Mouse (Mus musculus) urinary bladder, adult 2 months (tissue): ENCODE results near the gene Npy5r. TPM values are rescaled to one million over a fixed set of nuclear protein-coding genes. Genes with fewer than 3 reads are reported as not detected.

Source experiments
- DNase-seq: peaks from one replicate; pipeline ENCODE4 v3.0.0; 2022; ENCODE audit warnings: low spot score
- polyA plus RNA-seq: library from polyadenylated mRNA; depleted of rRNA; stranded (reverse); fragments of >200 nt; gene quantifications from 2 replicates; pipeline ENCODE4 v1.2.3, GENCODE M21; 2012; rRNA removed

The Npy5r gene
- polyA plus RNA-seq, result 0.07 TPM in 1 of 2 replicates, not detected in the other

- no peak for DNase-seq
Observed at GRCm38 (mm10) chr8:66687511-66688329, at the start of gene Npy5r. Gene Npy5r, minus strand, starts transcription at chr8:66688128.

DNA sequence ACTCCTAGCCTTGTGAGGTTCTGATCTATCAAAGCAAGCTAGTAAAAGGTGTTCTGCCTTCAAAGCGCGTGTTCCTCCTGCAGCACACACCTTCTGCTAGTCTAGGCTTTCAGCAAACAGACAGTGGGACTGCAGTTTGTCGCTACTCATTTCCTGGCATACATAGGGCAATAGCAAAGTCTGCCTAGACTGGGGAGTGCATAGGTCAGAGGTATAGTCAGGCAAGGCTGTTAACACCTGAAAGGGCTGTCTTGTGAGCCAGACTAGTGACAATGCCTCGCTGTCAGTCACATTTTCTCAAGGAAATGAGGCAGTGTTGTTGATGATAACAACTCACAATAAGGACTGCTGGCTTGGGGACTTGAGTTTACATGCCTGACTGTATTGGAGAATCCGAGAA, 44.0 kb upstream of the Npy5r start:
- no peak for DNase-seq

- no peak for DNase-seq
Observed at GRCm38 (mm10) chr8:66729446-66729845, 41.5 kb upstream of the Npy5r start.

GRCm38 (mm10) chr8:66722835-66723234, 34.9 kb upstream of the Npy5r start:
- DNase-seq, result no peak

DNA sequence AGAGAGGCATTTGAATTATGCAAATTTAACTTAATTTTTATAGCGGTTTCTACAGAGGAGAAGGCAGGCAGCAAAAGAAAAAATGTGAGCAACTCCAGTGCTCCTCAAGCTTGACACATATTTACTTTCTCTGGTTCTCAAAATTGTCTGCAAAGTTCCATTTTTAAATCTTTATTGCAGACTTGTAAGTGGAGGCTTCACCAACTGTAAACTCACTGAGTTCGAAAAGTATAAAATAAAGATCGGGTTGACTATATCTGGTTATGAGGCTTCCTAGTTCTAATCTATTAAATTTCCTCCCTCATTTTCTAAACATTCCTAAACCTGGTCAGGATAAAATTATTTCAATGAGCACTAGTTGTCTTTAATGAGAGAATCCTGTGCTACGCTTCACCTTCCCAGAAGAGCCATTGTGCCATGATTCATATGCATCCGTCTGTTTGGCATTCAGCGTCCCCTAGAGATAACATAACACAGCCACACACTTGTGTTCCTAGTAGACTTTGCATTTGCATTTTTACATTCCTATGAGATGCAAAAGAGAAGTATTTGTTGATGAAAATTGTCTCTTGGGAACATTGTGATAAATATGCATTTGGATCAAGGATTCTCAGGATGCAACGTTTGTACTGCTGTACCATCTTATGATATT, 26.5 kb upstream of the Npy5r start:
- DNase-seq, result no peak

GRCm38 (mm10) chr8:66698782-66699181, 10.9 kb upstream of the Npy5r start:
- DNase-seq, result no peak

DNA sequence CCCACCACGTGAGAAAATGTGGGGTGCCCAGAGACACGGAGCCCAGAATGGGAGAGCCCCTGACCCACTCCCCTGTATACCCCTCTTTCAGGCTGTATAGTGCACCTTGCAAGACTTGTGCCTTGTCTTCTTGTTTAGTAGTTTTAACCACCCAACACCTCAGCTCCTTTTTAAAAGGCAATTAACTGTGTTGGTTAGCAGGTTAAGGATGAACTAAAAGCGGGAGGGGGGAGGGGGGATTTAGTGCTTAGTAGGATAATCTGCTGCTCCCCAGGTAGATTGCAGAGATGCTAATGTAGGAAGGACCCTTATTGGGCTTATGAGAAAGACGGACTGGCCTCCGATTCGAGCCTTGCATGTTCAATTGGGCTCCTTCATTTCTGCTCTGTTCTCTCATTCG, 10.1 kb upstream of the Npy5r start:
- no peak for DNase-seq

DNA sequence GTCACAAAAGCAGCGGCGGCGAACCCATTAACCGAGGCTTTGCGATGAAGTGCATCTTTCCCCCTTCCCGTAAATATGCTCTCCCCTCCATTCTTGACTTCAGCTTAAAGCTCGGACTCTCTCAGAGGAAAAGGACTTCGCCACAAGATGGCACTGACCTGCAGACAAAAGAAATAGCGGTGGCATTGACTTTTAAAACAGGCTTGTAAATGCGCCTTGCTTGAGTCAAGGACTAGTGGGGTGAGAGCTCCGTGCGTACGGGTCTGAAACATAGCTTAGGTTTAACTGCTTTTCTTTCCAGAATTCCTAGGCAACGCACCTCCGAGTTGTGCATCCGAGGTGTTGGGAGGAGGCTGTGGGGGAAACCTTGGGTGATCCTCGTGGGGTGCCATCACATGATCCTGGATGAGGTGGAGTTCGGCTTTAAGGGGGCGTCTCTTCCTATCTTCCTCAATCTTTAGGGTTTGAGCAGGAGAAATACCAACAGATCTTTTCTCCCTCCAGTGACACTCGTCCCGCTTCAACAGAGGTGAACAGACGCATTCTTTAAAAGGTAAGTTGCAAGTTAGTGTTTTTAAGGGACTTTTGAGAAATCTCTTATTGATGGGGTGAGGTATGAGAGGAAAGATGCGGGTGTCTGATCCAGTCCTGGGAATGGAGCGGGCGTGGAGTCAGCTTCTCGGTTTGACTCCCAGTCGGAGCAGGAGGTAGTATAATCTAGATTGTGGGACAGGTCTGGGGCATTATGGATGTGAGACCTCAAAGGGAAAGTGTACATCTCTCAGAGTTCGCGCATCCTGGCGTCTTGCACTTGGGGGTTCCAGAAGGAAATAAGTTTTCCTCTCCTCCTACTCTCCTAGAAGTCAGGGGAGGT, 9.3 kb upstream of the Npy5r start, which contains the start of gene Npy1r:
Gene Npy1r (plus strand): TSS at position 223 of the 874 bp plus-strand sequence.
- no peak for DNase-seq

- DNase-seq, result no peak
Observed at GRCm38 (mm10) chr8:66690402-66690801, 2.5 kb upstream of the Npy5r start.

DNA sequence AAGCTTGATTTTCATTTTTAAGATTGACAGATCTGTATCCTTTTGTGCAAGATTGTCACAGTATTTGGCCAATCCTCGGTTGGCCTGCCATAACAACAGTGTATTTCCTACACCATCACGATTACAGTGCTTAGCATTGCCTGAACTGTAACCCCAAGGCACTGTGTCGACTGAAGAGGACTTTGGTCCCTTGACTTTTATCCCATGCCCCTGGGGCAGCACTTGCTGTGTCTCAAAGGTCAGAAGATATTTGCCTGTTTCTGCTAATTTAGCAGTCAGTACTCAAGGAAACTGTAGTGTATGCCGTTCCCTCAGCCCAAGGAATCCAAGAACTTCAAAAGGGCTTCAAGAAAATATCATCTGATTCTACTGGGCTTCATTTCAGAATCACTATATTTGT, 871 bp upstream of the Npy5r start:
- DNase-seq, result no peak

DNA sequence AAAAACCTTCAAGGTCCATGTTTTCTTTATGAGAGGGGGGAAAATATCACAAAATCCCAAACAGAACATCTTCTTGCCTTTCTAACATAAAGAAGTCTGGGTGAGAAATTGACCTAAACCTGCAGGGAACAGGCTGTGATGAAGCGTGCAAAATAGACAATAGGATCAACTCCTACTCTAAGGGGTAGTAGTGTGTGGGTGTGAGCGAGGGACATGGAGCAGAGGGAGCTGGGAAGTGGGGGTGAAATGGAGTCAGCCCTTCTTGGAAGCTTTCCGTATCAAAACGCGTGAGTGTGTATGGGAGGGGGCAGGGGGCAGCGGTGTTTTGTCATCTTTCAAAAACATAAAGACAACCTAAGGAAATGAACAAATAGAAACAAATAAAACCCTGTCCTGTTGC, 467 bp upstream of the Npy5r start:
- no peak for DNase-seq

DNA sequence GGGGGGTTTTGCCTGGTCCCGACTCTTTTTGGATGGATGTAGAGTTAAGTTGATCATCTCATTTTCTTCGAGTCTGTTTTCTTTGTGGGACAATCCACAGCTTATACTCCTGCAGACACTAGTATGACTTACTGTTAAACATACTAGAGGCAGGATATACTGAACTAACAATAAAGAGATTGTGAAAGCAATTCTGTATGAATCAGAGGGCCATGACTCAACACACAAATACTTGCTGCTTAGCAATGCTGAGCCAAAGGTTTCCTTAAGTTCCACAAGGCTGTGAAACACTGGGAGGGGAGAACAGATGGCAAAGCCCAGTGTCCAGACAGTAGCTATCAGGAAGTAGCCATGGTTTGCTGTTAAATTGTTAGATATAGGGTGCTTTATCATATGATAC, 6.7 kb downstream of the Npy5r start:
- DNase-seq, result no peak

DNA sequence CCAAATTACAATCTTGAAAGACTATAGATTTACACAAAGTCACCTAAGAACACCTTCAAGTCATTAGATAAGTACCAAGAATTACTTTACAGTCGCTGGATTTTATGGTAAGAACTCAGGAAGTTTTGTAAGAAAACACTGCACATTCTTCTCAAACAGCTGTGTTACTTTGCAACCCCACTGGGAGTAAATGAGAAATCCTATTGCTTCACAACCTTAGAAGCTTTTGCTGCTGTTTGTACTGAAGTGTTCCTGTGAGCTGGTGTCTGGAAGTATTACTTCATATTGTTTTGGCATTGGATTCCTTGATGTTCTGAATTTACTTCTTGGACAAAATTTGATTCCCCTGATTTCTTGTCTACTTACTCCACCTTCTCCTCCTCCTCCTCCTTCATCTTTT, 57.2 kb downstream of the Npy5r start:
- no peak for DNase-seq

Other genes starting within 250 kb of the Npy5r start
- 5.4 and 5.5 TPM in 2 replicates for gene Tma16, start 201.6 kb downstream of the Npy5r start, polyA plus RNA-seq
- gene Tktl2, start 176.4 kb downstream of the Npy5r start, polyA plus RNA-seq, result not detected in 2 replicates
- gene Npy1r, start 9.1 kb upstream of the Npy5r start, polyA plus RNA-seq, result 67.4 and 68.2 TPM in 2 replicates
- 5.9 and 7.7 TPM in 2 replicates for gene Naf1, start 172.1 kb upstream of the Npy5r start, polyA plus RNA-seq